In the genomic region with DNA sequence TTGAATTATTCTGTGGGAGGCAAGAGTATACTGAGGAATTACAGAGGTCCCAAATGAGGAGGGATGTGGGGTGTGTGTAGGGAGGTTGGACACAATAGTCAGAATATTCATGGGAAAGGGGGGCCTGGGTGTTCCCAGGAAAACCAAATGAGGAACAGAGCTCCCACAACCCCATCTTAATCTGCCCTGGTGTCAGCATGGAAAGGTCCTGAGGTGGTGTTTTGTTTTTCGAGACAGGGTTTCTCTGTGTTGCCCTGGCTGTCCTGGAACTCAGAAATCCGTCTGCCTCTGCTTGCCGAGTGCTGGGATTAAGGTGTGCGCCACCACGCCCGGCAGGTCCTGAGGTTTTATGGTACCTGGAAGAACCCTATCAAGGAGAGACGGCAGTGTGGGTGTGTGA, we compare ENCODE assay signal across 9 mouse cellular contexts. TPM values are rescaled to one million over a fixed set of nuclear protein-coding genes. Genes with fewer than 3 reads are reported as not detected.
A peak's percentile ranks its signal among the peaks of the same experiment; 100 is the strongest.
DNase-seq lines count a peak whose midpoint lies in the region; ATAC-seq and TF ChIP-seq lines count a peak whose summit lies in the region.
"Had no signal": no experiment of that assay in that cellular context is flagged by ENCODE, and none has a peak within 500 bp of the region (broad histone marks: within the 10 kb centered on the region; RNA-seq: fewer than 3 reads in every experiment).

No protein-coding gene starts in this region.

- intact Hi-C loops in gastrocnemius, adult 2 months (cut with DNase I) = no loop called here

- H3K9me3 ChIP-seq in liver, embryonic 11.5 days (ENCODE audit: control insufficient read depth, low read length) = no peaks in the 10 kb centered on the region
- no peaks in the 10 kb centered on the region for H3K9me3 ChIP-seq in stomach, embryonic 14.5 days (ENCODE audit: control insufficient read depth, low read depth, low read length)

- H3K27me3 ChIP-seq in liver, embryonic 11.5 days (replicated peaks; ENCODE audit: control insufficient read depth, insufficient read depth, low read length) = no peaks in the 10 kb centered on the region
- H3K27me3 ChIP-seq in stomach, embryonic 14.5 days (ENCODE audit: control insufficient read depth, insufficient read depth, low read length) = no peaks in the 10 kb centered on the region

- no peak for ATAC-seq in liver, embryonic 11.5 days (replicated peaks; ENCODE audit: low FRiP score)
- ATAC-seq in stomach, embryonic 14.5 days (ENCODE audit: insufficient number of reproducible peaks, insufficient read depth, low FRiP score, low read depth) = no peak
- no peak for ATAC-seq in CD4-positive, CD25-positive, alpha-beta regulatory T cell, adult 4 months

- WGBS in liver, embryonic 11.5 days = 67% methylated on average over 7 of the region's 7 CpGs
- 56% methylated on average over 7 of the region's 7 CpGs for WGBS in stomach, embryonic 14.5 days

- no peak overlapping the region; the same call in 1 of the 2 replicates for H3K4me2 ChIP-seq in liver, embryonic 11.5 days
- no peak overlapping the region for H3K4me2 ChIP-seq in stomach, embryonic 14.5 days (replicated peaks; ENCODE audit: low read depth, low read length)

- H3K4me1 ChIP-seq in liver, embryonic 11.5 days (replicated peaks; ENCODE audit: control insufficient read depth, insufficient read depth, low read length) = peaks cover 13% of the 10 kb centered on the region
- peaks cover 27% of the 10 kb centered on the region for H3K4me1 ChIP-seq in stomach, embryonic 14.5 days (ENCODE audit: control insufficient read depth, insufficient read depth, low read length)

- DNase-seq in gastrocnemius, adult 2 months = no peak
- DNase-seq in gastrocnemius, postnatal 4 days (ENCODE audit: low spot score in 2 of 2) = no peak
- peak; percentile 6 for DNase-seq in kidney, postnatal 10 days
- DNase-seq in kidney, adult 11 months = no peak
- DNase-seq in liver, embryonic 11.5 days (ENCODE audit: low spot score) = no peak
- DNase-seq in adrenal gland, postnatal 10 days = no peak
- DNase-seq: lung, adult 2 months had no signal

- no peak for TF ChIP-seq CTCF in gastrocnemius, adult 2 months (IDR thresholded peaks at IDR 0.05)

- no peak overlapping the region for H3K4me3 ChIP-seq in gastrocnemius, adult 2 months
- H3K4me3 ChIP-seq in liver, embryonic 11.5 days (ENCODE audit: low read depth, low read length) = no peak overlapping the region
- H3K4me3 ChIP-seq in stomach, embryonic 14.5 days (ENCODE audit: low read depth, low read length) = no peak overlapping the region

- H3K27ac ChIP-seq in gastrocnemius, adult 2 months = peak overlapping the region; percentile 75
- H3K27ac ChIP-seq in liver, embryonic 11.5 days (ENCODE audit: low read depth, low read length) = 0 out of 2 replicates have a peak overlapping the region, but pooled peaks have one; percentile 2
- peak overlapping the region; percentile 45; the same call in 1 of the 2 replicates for H3K27ac ChIP-seq in stomach, embryonic 14.5 days (ENCODE audit: low read length)

- no peak overlapping the region for H3K9ac ChIP-seq in liver, embryonic 11.5 days (ENCODE audit: low read depth, low read length)
- H3K9ac ChIP-seq in stomach, embryonic 14.5 days (replicated peaks; ENCODE audit: low read depth, low read length) = no peak overlapping the region

- peaks cover 32% of the 10 kb centered on the region for H3K36me3 ChIP-seq in liver, embryonic 11.5 days (ENCODE audit: control insufficient read depth, insufficient read depth, low read length)
- peaks cover 49% of the 10 kb centered on the region for H3K36me3 ChIP-seq in stomach, embryonic 14.5 days (ENCODE audit: control insufficient read depth, insufficient read depth, low read length)

RNA-seq across cellular contexts. Expression of gene Rps16, which starts 8.0 kb away (rescaled TPM):
- 100 to 1,000 TPM; 373 to 449 TPM for total RNA-seq in gastrocnemius, adult 2 months (2021)
- total RNA-seq in gastrocnemius, postnatal 4 days (2021) = 1,000 to 10,000 TPM; 1,034 to 1,195 TPM
- polyA plus RNA-seq in liver, embryonic 11.5 days (2014; fragmentation: Nextera tagmentation; extraction: Ambion mirVana) = 1,377 and 1,547 TPM in 2 replicates
- 1,258 and 1,269 TPM in 2 replicates for polyA plus RNA-seq in stomach, embryonic 14.5 days (2014; fragmentation: Nextera tagmentation; extraction: Ambion mirVana)
- total RNA-seq in adrenal gland, postnatal 10 days (2021) = 1,000 to 10,000 TPM; 1,220 to 1,241 TPM
- 1,000 to 10,000 TPM; 1,259 to 1,457 TPM for polyA plus RNA-seq in CD4-positive, CD25-positive, alpha-beta regulatory T cell, adult 4 months (2017; shearing (Covaris generic))

RNA-seq across cellular contexts. Expression of gene Plekhg2, which starts 14.0 kb away (rescaled TPM):
- 1 to 10 TPM; 4.0 to 7.5 TPM for total RNA-seq in gastrocnemius, adult 2 months (2021)
- 10 to 100 TPM; 41.9 to 42.8 TPM for total RNA-seq in gastrocnemius, postnatal 4 days (2021)
- 29.2 and 34.4 TPM in 2 replicates for polyA plus RNA-seq in liver, embryonic 11.5 days (2014; fragmentation: Nextera tagmentation; extraction: Ambion mirVana)
- polyA plus RNA-seq in stomach, embryonic 14.5 days (2014; fragmentation: Nextera tagmentation; extraction: Ambion mirVana) = 63.4 and 70.7 TPM in 2 replicates
- 10 to 100 TPM; 27.9 to 37.0 TPM for total RNA-seq in adrenal gland, postnatal 10 days (2021)
- polyA plus RNA-seq in CD4-positive, CD25-positive, alpha-beta regulatory T cell, adult 4 months (2017; shearing (Covaris generic)) = 100 to 1,000 TPM in 1 of 2 experiments, 10 to 100 TPM in 1; 65.5 to 110 TPM

RNA-seq across cellular contexts. Expression of gene Supt5, which starts 19.9 kb away (rescaled TPM):
- 10 to 100 TPM; 57.9 to 68.6 TPM for total RNA-seq in gastrocnemius, adult 2 months (2021)
- 10 to 100 TPM; 76.6 to 78.9 TPM for total RNA-seq in gastrocnemius, postnatal 4 days (2021)
- 77.9 and 78.9 TPM in 2 replicates for polyA plus RNA-seq in liver, embryonic 11.5 days (2014; fragmentation: Nextera tagmentation; extraction: Ambion mirVana)
- 71.7 and 73.7 TPM in 2 replicates for polyA plus RNA-seq in stomach, embryonic 14.5 days (2014; fragmentation: Nextera tagmentation; extraction: Ambion mirVana)
- total RNA-seq in adrenal gland, postnatal 10 days (2021) = 100 to 1,000 TPM in 1 of 2 experiments, 10 to 100 TPM in 1; 86.6 to 103 TPM
- polyA plus RNA-seq in CD4-positive, CD25-positive, alpha-beta regulatory T cell, adult 4 months (2017; shearing (Covaris generic)) = 100 to 1,000 TPM; 121 to 229 TPM

RNA-seq across cellular contexts. Expression of gene Zfp36, which starts 21.6 kb away (rescaled TPM):
- total RNA-seq in gastrocnemius, adult 2 months (2021) = 10 to 100 TPM; 10.0 to 36.7 TPM
- 1 to 10 TPM; 8.5 to 9.9 TPM for total RNA-seq in gastrocnemius, postnatal 4 days (2021)
- polyA plus RNA-seq in liver, embryonic 11.5 days (2014; fragmentation: Nextera tagmentation; extraction: Ambion mirVana) = 9.9 and 10.2 TPM in 2 replicates
- polyA plus RNA-seq in stomach, embryonic 14.5 days (2014; fragmentation: Nextera tagmentation; extraction: Ambion mirVana) = 15.5 and 17.6 TPM in 2 replicates
- total RNA-seq in adrenal gland, postnatal 10 days (2021) = 10 to 100 TPM; 11.4 to 27.2 TPM
- polyA plus RNA-seq in CD4-positive, CD25-positive, alpha-beta regulatory T cell, adult 4 months (2017; shearing (Covaris generic)) = 100 to 1,000 TPM; 156 to 341 TPM

RNA-seq across cellular contexts. Expression of gene Med29, which starts 34.1 kb away (rescaled TPM):
- 10 to 100 TPM; 22.1 to 28.3 TPM for total RNA-seq in gastrocnemius, adult 2 months (2021)
- total RNA-seq in gastrocnemius, postnatal 4 days (2021) = 10 to 100 TPM; 23.7 to 25.1 TPM
- polyA plus RNA-seq in liver, embryonic 11.5 days (2014; fragmentation: Nextera tagmentation; extraction: Ambion mirVana) = 44.7 and 45.7 TPM in 2 replicates
- 47.1 and 51.1 TPM in 2 replicates for polyA plus RNA-seq in stomach, embryonic 14.5 days (2014; fragmentation: Nextera tagmentation; extraction: Ambion mirVana)
- 10 to 100 TPM; 19.8 to 25.9 TPM for total RNA-seq in adrenal gland, postnatal 10 days (2021)
- polyA plus RNA-seq in CD4-positive, CD25-positive, alpha-beta regulatory T cell, adult 4 months (2017; shearing (Covaris generic)) = 10 to 100 TPM; 25.8 to 27.5 TPM

Comparison
In these comparisons a context has a peak if more than half of its experiments do, and no peak if none do; other contexts are left out.
1. H3K27ac ChIP-seq: peak in every context shown above with its lines; median percentile 75 in gastrocnemius, adult 2 months; 45 in stomach, embryonic 14.5 days; 2 in liver, embryonic 11.5 days.